Mouse (Mus musculus): Measurements from ENCODE around the gene Tenm3. TPM values are rescaled to one million over a fixed set of nuclear protein-coding genes. Genes with fewer than 3 reads are reported as not detected.

Tenm3 gene
- 10 to 100 TPM; 61.8 to 76.5 TPM for total RNA-seq (2021)
- long read RNA-seq, experiment 1, partial matches to known transcripts: 9 of 13 reads
- long read RNA-seq, experiment 1, other reads (novel, unspliced or antisense): 3 of 13 reads
- long read RNA-seq, experiment 2, partial matches to known transcripts: 14 of 25 reads
- long read RNA-seq, experiment 2, other reads (novel, unspliced or antisense): 10 of 25 reads

DNA sequence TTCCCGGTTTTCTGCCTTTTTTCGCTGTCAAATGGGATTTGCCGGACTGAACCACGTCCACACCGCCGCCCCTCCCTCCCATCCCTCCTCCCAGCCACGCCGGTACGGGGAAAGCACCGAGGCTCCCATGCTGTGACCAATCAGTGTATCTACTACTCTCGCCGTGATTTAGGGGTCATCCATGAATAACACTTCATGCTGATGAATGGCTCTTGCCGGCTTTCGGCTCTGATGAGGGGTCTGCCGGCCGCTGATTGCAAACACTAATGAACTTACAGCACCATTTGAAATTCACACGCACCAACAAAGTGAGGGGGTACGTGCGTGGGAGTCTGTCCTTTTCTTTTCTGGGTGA is at the start of gene Tenm3:
Tenm3 (minus strand) TSS at position 21 of the 355 bp plus-strand sequence.
- no peak for TF ChIP-seq CTCF (IDR thresholded peaks at IDR 0.05)
- intact Hi-C loops (cut with DNase I): loop anchor here (2.0 to 5.0 kb wide), 3 partner anchors 103 to 622 kb away; no protein-coding TSS in a partner anchor
- DNase-seq (ENCODE audit: extremely low spot score in 1 of 2, low spot score in 2 of 2): no peak
- peak within 1 kb of the TSS; percentile 55; the same call in 1 of the 2 replicates for H3K27ac ChIP-seq
- peak within 1 kb of the TSS; percentile 77 for H3K4me3 ChIP-seq

DNA sequence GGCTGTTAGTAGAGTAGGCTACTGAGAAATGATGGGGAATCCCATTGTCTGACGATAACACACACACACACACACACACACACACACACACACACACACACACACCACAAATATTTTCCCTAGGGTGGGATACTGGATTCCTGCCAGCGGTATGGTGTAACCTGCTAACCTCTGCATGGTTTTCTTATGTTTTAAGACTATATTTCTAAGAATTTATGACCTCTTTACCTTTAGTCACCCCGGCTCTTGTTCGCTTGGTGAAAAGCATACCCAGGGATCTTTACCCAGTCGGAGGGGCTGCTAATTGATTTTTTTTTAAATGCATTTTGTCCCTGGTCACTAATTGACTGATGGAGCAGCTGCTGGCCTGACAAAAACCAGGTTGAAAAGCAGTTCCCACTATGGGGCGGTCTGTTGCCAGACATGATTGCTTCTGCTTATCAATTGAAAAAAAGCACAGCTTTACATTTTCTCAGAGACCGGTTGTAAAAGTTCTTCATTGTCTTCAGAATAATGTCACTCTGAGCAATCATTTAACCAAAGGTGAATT is 46.5 kb upstream of the Tenm3 start:
- DNase-seq (ENCODE audit: extremely low spot score in 1 of 2, low spot score in 2 of 2): no peak
- H3K4me3 ChIP-seq: no peak overlapping the region
- no peak for TF ChIP-seq CTCF (IDR thresholded peaks at IDR 0.05)
- H3K27ac ChIP-seq: no peak overlapping the region
- intact Hi-C loops (cut with DNase I): no loop called here

DNA sequence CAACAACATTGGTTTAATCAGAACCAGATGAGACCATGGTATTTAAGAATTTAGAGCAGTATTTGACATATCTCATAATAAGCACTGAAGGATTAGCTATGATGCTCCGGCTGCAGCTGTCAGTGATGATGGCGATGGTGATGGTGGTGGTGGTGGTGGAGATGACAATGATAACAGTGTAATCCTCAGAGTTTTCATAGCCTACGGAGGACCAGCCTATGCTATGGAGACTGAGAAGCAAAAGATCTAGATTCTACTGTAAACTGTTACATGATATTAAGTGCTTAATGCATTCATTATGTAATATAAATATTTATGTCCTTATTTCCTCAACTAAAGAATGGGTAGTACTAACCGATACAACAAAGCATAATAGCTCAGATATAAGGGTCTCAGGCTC is 40.5 kb upstream of the Tenm3 start:
- intact Hi-C loops (cut with DNase I): no loop called here
- no peak for TF ChIP-seq CTCF (IDR thresholded peaks at IDR 0.05)
- no peak overlapping the region for H3K4me3 ChIP-seq
- H3K27ac ChIP-seq: no peak overlapping the region
- DNase-seq (ENCODE audit: extremely low spot score in 1 of 2, low spot score in 2 of 2): no peak

DNA sequence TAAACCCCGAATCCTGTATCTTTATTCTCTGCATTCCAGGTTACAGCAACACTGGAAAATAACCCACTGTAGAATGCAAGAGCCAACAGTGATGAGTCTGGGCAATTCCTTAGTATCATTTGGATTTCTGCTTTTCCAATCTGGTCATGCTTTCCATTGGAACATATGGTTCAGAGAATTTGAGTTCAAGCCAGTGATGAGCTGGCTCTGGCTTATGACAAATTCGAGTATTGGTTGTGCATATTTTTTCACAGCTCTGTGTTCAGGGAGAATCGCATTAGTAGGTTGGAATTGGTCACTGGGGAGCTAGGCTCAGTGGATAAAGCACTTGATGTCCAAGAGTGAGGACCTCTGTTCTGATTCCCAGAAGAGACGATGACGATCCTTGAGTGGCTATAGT is 36.8 kb upstream of the Tenm3 start:
- Histone ChIP-seq H3K4me3 (no peak overlapping the region), H3K27ac (peak overlapping the region; percentile 15; the same call in 1 of the 2 replicates)
- intact Hi-C loops (cut with DNase I): no loop called here
- TF ChIP-seq CTCF (IDR thresholded peaks at IDR 0.05): no peak
- no peak for DNase-seq (ENCODE audit: extremely low spot score in 1 of 2, low spot score in 2 of 2)

DNA sequence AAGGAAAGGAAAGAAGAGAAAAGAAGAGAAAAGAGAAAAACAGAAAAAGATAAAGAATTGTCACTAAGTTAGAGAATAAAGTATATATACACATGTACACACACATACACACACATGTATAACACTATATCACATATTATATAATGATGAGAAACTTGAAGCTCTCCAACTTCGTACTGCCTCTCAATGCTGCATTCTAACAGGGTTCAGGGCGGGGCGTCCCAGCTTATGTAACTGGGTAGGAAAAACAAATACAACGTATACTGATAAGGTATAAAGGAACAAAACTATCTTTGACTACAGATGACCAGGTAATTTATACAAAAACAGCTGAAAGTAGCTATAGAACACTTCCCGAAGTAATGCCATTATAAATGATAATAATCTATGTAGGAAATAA is 22.2 kb upstream of the Tenm3 start:
- H3K27ac ChIP-seq: no peak overlapping the region
- DNase-seq (ENCODE audit: extremely low spot score in 1 of 2, low spot score in 2 of 2): no peak
- no peak for TF ChIP-seq CTCF (IDR thresholded peaks at IDR 0.05)
- H3K4me3 ChIP-seq: no peak overlapping the region
- intact Hi-C loops (cut with DNase I): no loop called here

DNA sequence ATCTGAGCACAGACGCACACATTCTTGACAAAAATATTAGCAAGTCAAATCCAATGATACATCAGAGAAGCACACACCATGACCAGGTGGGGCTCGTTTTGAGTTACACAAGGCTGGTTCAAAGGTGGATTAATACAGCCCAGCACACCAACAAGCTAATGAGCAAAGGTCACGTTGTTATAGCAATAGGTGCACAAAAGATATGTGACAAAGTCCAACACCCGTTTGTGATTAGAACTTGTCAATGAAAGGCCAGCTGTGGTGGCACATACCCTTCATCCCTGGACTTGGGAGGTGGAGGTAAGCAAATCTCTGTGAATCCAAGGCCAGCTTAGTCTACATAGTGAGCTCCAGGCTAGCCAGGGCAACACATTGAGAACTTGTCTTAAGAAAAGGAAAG is 21.7 kb upstream of the Tenm3 start:
- no peak for TF ChIP-seq CTCF (IDR thresholded peaks at IDR 0.05)
- intact Hi-C loops (cut with DNase I): no loop called here
- no peak overlapping the region for H3K4me3 ChIP-seq
- DNase-seq (ENCODE audit: extremely low spot score in 1 of 2, low spot score in 2 of 2): no peak
- H3K27ac ChIP-seq: no peak overlapping the region

DNA sequence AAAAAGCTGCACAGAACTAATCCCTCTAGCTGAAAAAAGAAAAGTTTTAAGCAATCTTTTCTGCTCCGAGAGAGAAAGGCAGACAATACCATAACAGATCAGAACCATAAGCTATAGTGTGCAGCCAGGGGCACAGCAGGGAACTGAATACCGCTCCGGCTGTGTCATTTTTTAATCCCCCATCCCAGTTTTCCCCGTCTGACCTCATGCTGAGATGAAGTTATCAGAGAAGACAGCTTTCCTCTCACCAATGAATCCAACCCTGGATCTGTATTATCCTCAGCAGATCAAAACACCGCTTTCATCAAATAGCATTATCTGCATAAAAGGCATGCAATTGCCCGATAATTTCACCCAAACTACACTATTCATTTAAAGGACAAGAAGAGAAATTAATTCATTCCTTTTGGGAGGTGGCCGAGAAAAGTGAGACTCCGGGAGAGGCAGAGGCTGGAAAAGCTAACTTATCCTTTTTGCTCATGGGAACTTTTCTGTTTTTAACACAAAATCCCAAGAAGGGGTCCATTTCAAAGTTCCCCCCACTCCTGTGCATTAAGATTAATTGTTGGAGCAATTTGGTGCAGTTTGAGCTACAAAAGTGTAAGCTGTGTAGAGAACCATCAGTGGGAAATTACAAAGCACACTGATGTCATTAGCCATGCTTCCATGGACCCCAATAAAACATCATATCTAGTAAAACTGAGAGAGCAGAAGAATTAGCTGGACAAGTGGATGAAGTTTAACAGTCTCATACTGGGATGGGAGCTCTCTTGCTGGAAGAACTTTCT is 6.7 kb upstream of the Tenm3 start:
- Histone ChIP-seq H3K4me3 (no peak overlapping the region), H3K27ac (no peak overlapping the region)
- intact Hi-C loops (cut with DNase I): no loop called here
- DNase-seq (ENCODE audit: extremely low spot score in 1 of 2, low spot score in 2 of 2): no peak
- TF ChIP-seq CTCF (IDR thresholded peaks at IDR 0.05): no peak

DNA sequence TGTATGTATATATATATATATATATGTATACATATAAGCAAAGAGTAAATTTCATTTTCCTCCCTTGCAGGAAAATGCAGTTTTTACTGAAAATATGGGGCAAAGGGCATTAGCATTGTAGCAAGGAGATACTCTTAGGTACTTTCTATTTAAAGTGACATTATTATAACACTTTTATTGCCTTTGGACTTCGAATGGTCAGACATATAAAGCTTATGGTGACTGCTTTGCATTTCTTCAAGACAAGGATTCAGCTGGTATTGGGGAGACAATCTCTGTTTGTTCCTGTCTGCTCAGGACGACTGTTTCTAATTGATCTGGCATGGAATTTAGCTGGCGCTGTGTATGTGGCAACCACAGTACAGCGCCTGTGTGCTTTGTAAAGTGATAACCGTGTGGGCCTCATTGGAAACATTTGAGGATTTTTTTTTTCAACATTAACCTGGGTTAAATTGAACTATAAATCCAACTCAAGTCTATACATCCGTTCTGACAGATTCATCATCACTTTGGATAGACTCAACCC is 5.4 kb upstream of the Tenm3 start:
- DNase-seq (ENCODE audit: extremely low spot score in 1 of 2, low spot score in 2 of 2): no peak
- Histone ChIP-seq H3K4me3 (no peak overlapping the region), H3K27ac (no peak overlapping the region)
- intact Hi-C loops (cut with DNase I): no loop called here
- TF ChIP-seq CTCF (IDR thresholded peaks at IDR 0.05): no peak

DNA sequence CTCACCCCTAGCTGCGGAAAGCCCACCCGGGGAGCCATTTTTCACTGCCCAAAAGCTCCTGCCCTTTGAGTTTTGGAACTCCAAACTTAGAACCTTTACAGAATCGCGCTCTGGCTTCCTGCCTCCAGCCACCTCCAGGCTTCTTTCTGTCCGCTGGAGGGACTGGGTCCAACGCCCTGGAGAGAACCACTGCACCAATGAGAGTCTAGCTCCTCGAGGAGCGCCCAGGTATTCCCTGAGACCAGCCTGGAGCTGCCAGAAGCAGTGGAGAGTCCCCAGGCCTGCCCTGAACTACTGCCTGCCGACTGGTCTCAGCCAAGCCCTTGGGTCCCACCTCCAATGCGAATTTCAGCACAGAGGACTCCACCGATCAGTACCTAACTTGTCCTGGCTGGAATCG is 1.2 kb upstream of the Tenm3 start:
- no peak for TF ChIP-seq CTCF (IDR thresholded peaks at IDR 0.05)
- Histone ChIP-seq H3K27ac (no peak overlapping the region), H3K4me3 (no peak overlapping the region)
- no peak for DNase-seq (ENCODE audit: extremely low spot score in 1 of 2, low spot score in 2 of 2)
- intact Hi-C loops (cut with DNase I): loop anchor here (5.0 kb wide), 2 partner anchors 293 to 623 kb away; no protein-coding TSS in a partner anchor

DNA sequence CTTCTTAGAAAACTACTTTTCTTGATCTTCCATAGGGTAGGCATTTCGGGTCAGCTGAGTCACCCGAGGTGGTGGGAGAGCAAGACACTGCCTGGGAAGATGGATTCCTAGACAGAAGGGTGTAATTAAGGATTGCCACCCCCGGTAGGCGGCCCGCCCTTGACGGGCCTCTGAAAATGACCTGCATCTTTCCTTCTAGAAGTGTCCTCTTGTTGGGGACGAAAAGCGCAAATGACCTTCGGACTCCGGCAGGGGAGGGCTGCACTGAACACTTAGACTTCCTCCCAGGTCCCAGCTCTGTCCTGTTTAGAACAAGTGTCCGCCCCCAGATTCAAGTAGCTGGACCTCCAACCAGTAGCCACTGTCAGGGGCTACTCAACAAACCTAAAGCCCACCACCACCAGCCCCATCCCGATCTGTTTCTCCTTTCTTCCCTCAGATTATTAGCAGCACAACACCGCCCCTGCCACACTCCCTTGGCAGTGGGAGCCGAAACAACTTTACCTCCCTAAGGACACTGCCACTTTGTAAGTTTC is 687 bp upstream of the Tenm3 start:
- Histone ChIP-seq H3K27ac (no peak overlapping the region), H3K4me3 (peak overlapping the region; percentile 77)
- no peak for TF ChIP-seq CTCF (IDR thresholded peaks at IDR 0.05)
- intact Hi-C loops (cut with DNase I): loop anchor here (5.0 kb wide), 2 partner anchors 292 to 622 kb away; no protein-coding TSS in a partner anchor
- no peak for DNase-seq (ENCODE audit: extremely low spot score in 1 of 2, low spot score in 2 of 2)

DNA sequence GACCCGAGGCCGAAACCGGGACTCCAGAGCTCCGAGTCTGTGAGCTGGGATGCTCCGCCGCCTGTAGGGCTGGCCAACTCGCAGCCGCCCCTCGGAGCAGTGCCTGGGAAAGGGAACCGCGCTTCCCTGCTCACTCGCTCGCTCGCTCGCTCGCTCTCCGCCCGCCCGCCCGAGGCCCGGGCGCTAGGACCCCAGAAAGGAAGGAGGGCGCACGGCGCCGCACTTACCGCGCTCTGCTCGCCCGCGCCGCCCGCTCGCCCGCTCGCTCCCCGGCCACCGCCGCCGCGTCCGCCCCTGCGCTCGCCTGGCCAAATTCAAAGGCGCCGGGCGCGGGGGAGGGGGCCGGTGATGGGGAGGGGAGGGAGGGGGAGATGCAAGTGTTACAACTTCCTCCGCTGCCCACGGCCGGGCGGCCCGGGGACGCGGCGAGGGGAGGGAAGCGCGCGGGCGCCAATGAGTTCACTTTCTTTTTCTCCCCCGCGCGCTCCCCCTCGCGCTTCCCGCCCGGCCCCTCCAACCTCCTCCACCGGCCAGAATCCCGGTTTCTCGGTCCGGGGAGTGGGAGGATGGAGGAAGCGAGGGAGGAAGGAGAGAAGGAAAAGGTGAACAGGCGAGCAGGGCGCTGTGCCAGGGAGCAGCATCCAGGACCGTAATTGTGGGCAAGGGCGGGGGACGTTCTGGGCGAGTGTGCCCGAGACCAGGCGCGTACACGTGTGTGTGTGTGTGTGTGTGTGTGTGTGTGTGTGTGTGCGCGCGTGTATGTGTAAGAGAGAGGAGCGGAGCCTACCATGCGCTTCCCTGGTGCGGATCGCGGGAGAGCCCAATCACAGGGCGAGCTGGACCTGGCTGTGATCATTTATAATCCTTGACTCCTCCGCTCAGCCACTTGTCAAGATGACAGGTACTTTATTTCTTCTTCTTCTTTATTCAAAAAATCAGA is 490 bp downstream of the Tenm3 start:
- H3K27ac ChIP-seq: peak overlapping the region; percentile 55; the same call in 1 of the 2 replicates
- intact Hi-C loops (cut with DNase I): loop anchor here (2.0 to 5.0 kb wide), 3 partner anchors 102 to 621 kb away; no protein-coding TSS in a partner anchor
- peak overlapping the region; percentile 77 for H3K4me3 ChIP-seq
- peak; percentile 38 to 53 for DNase-seq (ENCODE audit: extremely low spot score in 1 of 2, low spot score in 2 of 2)
- TF ChIP-seq CTCF (IDR thresholded peaks at IDR 0.05): no peak

Data from left cerebral cortex, adult 2 months (tissue).